Mouse (Mus musculus) embryonic fibroblast, embryonic 13.5 days (primary cell): ENCODE data around the gene Galns.

Source experiments
- CTCF ChIP-seq: IDR thresholded peaks from 2 replicates; pipeline ENCODE4 v1.5.1; 2011; ENCODE audit warnings: mild to moderate bottlenecking, control low read depth, low read length, moderate library complexity, borderline replicate concordance; ENCODE audit not compliant: insufficient read depth
- POLR2A ChIP-seq: IDR thresholded peaks from 2 replicates; pipeline ENCODE4 v1.6.1; 2011; ENCODE audit warnings: low read depth, mild to moderate bottlenecking, control low read depth, low read length, moderate library complexity

- TF ChIP-seq POLR2A: no peak
- TF ChIP-seq CTCF: no peak
Measured at GRCm38 (mm10) chr8:122537812-122538211, 73.5 kb downstream of the Galns start.
